Mouse (Mus musculus) liver, postnatal 0 days (tissue): ENCODE data around the gene Nufip2.

Experiments
- CTCF ChIP-seq: sonication (generic); IDR thresholded peaks from 2 replicates; pipeline ENCODE4 v1.5.1; 2016; ENCODE audit warnings: antibody characterized with exemption, low read depth
- EP300 ChIP-seq: IDR thresholded peaks from 2 replicates; pipeline ENCODE4 v1.6.1; 2016; ENCODE audit warnings: antibody characterized with exemption, low read depth, mild to moderate bottlenecking

DNA sequence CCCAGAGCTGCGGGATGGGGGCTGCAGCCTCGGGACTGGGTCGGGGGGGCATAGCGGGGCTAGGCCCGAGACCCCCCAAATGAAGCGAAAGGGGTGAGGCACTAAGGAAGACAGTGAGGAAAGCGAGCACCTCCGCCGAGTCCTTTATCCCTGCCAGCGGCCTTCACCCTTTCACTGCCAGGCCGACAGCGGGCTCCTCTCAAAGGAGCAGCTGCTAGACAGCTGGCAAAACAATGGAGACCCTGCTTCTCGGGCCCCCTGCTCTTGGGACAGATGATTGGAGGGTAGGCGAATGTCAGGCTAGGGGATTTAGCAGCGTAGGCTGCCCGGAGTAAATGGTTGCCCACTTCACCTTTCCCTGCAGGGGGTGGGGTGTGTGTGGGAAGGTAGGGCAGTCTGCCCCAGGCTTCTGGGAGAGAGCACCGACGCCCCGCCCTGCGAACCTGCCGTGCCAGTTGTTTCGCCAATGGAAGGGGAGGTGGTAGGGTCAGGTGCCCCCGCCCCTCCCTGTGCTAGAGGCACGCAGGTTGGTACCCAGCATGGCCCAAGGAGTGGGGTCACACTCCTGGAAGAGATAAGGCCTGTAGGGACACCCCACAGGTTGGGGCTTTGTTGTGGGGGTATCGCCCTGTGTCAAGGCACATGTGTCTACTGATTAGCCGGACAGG, 77.9 kb downstream of the Nufip2 start:
- TF ChIP-seq CTCF (no peak), EP300 (no peak)
